Mouse (Mus musculus) fat pad, adult 2 months (tissue): Measurements from ENCODE around the gene Ctsd.

Source experiments
- DNase-seq: peaks from one replicate; pipeline ENCODE4 v3.0.0-alpha.2; 2011; ENCODE audit warnings: low read depth, low spot score; ENCODE audit errors: extremely low read depth

Ctsd gene

GRCm38 (mm10) chr7:142400112-142400749 lies 12.4 kb upstream of the Ctsd start:
- DNase-seq = no peak

- DNase-seq = no peak
These were observed 11.4 kb upstream of the Ctsd start for GRCm38 (mm10) chr7:142399250-142399649.

GRCm38 (mm10) chr7:142398052-142398451 lies 10.2 kb upstream of the Ctsd start:
- no peak for DNase-seq

GRCm38 (mm10) chr7:142396611-142397010 lies 8.8 kb upstream of the Ctsd start:
- DNase-seq = no peak

GRCm38 (mm10) chr7:142395472-142395871 lies 7.6 kb upstream of the Ctsd start:
- DNase-seq = no peak

GRCm38 (mm10) chr7:142394261-142395190 lies 6.7 kb upstream of the Ctsd start:
- no peak for DNase-seq

GRCm38 (mm10) chr7:142393191-142393590 lies 5.4 kb upstream of the Ctsd start:
- no peak for DNase-seq

GRCm38 (mm10) chr7:142391609-142392008 lies 3.8 kb upstream of the Ctsd start:
- DNase-seq = no peak

- no peak for DNase-seq
These were observed 3.3 kb upstream of the Ctsd start for GRCm38 (mm10) chr7:142391108-142391507.

GRCm38 (mm10) chr7:142389961-142390650 lies 2.3 kb upstream of the Ctsd start:
- DNase-seq = no peak

- no peak for DNase-seq
These were observed 902 bp upstream of the Ctsd start for GRCm38 (mm10) chr7:142388740-142389139.

- DNase-seq = no peak
These were observed 360 bp upstream of the Ctsd start for GRCm38 (mm10) chr7:142388198-142388597.

- peak; percentile 97 for DNase-seq
These were observed 1.1 kb downstream of the Ctsd start for GRCm38 (mm10) chr7:142386621-142387201.

GRCm38 (mm10) chr7:142385742-142386403 lies 2.0 kb downstream of the Ctsd start:
- DNase-seq = no peak

GRCm38 (mm10) chr7:142384306-142384705 lies 3.5 kb downstream of the Ctsd start:
- no peak for DNase-seq

- no peak for DNase-seq
These were observed 5.3 kb downstream of the Ctsd start, which contains the start of gene Gm49369 for GRCm38 (mm10) chr7:142382567-142382966. Gm49369 (minus strand) TSS chr7:142382667.

GRCm38 (mm10) chr7:142381175-142381574 lies 6.7 kb downstream of the Ctsd start:
- DNase-seq = no peak

- DNase-seq = no peak
These were observed 8.7 kb downstream of the Ctsd start for GRCm38 (mm10) chr7:142379186-142379585.

GRCm38 (mm10) chr7:142377233-142377925 lies 10.5 kb downstream of the Ctsd start:
- no peak for DNase-seq

GRCm38 (mm10) chr7:142376096-142376495 lies 11.7 kb downstream of the Ctsd start:
- no peak for DNase-seq
